Mouse (Mus musculus) heart, adult 2 months (tissue): ENCODE results near the gene Rapgefl1.

Source experiments
- CTCF ChIP-seq: fragments of 200-600 bp; IDR thresholded peaks from 2 replicates; pipeline ENCODE4 v1.8.1; 2022; ENCODE audit warnings: antibody characterized with exemption, mild to moderate bottlenecking, moderate library complexity
- EP300 ChIP-seq: fragments of 200-500 bp; IDR thresholded peaks from 2 replicates; pipeline ENCODE4 v1.6.1; 2011; ENCODE audit warnings: low read depth, low read length, control low read depth; ENCODE audit not compliant: insufficient read depth
- POLR2A ChIP-seq: fragments of 200-500 bp; IDR thresholded peaks from 2 replicates; pipeline ENCODE4 v1.6.1; 2011; ENCODE audit warnings: mild to moderate bottlenecking, low read depth, low read length, control low read depth; ENCODE audit not compliant: insufficient read depth

- TF ChIP-seq CTCF = peak; percentile 84
- TF ChIP-seq POLR2A = peak; percentile 89
- TF ChIP-seq EP300 = peak; percentile 100
Measured at GRCm38 (mm10) chr11:98788550-98789218, 47.9 kb upstream of the Rapgefl1 start.
